Mouse (Mus musculus) brown adipose tissue, adult 24 weeks (tissue): ENCODE results near the gene Txndc16. TPM values are rescaled to one million over a fixed set of nuclear protein-coding genes. Genes with fewer than 3 reads are reported as not detected.

Experiments
- H3K27ac ChIP-seq: fragments of 200-500 bp; replicated peaks from 2 replicates; pipeline ENCODE4 v1.5.1; 2012; ENCODE audit warnings: low read depth, mild to moderate bottlenecking, low read length
- H3K4me1 ChIP-seq: fragments of 200-500 bp; 2 replicates; pipeline ENCODE4 v1.6.1; 2012; ENCODE audit warnings: low read length, mixed read lengths; ENCODE audit not compliant: control insufficient read depth, insufficient read depth, insufficient read length
- H3K4me3 ChIP-seq: fragments of 200-500 bp; 2 replicates; pipeline ENCODE4 v1.5.1; 2012; ENCODE audit warnings: low read depth, mild to moderate bottlenecking, low read length, moderate library complexity; ENCODE audit not compliant: insufficient read depth
- polyA plus RNA-seq: library from polyadenylated mRNA; stranded (reverse); fragments of >200 nt; gene quantifications from 2 replicates; pipeline ENCODE4 v1.2.4, GENCODE M21; 2012; ENCODE audit not compliant: missing spikeins, insufficient read depth, insufficient read length

Gene Txndc16
- polyA plus RNA-seq, 1 experiment = 5.5 TPM

GRCm38 (mm10) chr14:45085651-45086425 lies 134.3 kb downstream of the Txndc16 start:
- Histone ChIP-seq H3K27ac (no peak overlapping the region), H3K4me3 (no peak overlapping the region), H3K4me1 (peaks cover 2% of the 10 kb centered on the region)

- Histone ChIP-seq H3K4me1 (no peaks in the 10 kb centered on the region; the same call in none of the 2 replicates), H3K27ac (no peak overlapping the region), H3K4me3 (no peak overlapping the region)
Measured at GRCm38 (mm10) chr14:45084656-45085280, 135.4 kb downstream of the Txndc16 start.

- Histone ChIP-seq H3K27ac (no peak overlapping the region), H3K4me3 (no peak overlapping the region), H3K4me1 (no peaks in the 10 kb centered on the region; the same call in 1 of the 2 replicates)
Measured at GRCm38 (mm10) chr14:45083540-45083939, 136.6 kb downstream of the Txndc16 start.

Other genes with a start within 250 kb of the Txndc16 start
- gene Ptger2, start 232.1 kb downstream of the Txndc16 start, polyA plus RNA-seq = 0.63 TPM in 1 of 2 replicates, not detected in the other
- 0.71 TPM in 1 of 2 replicates, not detected in the other for gene Gpr137c, start 611 bp downstream of the Txndc16 start, polyA plus RNA-seq
- 11.7 and 16.8 TPM in 2 replicates for gene Ero1l, start 98.4 kb upstream of the Txndc16 start, polyA plus RNA-seq
- gene Psmc6, start 109.5 kb upstream of the Txndc16 start, polyA plus RNA-seq = 264 and 395 TPM in 2 replicates
- gene Styx, start 130.8 kb upstream of the Txndc16 start, polyA plus RNA-seq = 16.1 and 16.9 TPM in 2 replicates
- gene Gnpnat1, start 184.6 kb upstream of the Txndc16 start, polyA plus RNA-seq = 31.2 and 39.1 TPM in 2 replicates